Mouse (Mus musculus): ENCODE results near the gene Dnajc6.

DNA sequence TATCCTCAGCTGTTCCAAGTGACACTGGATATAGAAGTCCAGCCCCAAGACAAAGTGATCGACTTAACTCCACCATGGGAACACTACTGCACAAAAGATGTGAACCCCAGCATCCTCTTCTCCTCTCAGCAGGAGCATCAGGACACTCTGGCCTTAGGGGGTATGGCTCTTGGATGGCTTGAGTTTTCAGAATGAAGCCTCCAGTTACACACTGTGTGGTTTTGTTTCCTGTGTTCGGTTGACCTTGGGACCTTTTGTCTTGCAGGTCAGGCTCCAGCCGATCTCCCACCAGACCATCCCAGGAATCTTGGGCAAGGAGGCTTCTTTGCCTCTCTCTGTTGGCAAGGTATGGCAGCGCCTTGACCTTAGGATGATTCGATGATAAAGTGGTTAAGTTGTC, 120.1 kb downstream of the Dnajc6 start:
- no peak for TF ChIP-seq CTCF (IDR thresholded peaks at IDR 0.05; ENCODE audit: control insufficient read depth, insufficient read depth, low read length)
- no peak for TF ChIP-seq POLR2A (IDR thresholded peaks at IDR 0.05; ENCODE audit: borderline replicate concordance, control insufficient read depth, low read depth, low read length)
